Mouse (Mus musculus): ENCODE data around the gene Nkain2.
A peak's percentile ranks its signal among the peaks of the same experiment; 100 is the strongest.
"Not testable (repeated sequence)": the region's sequence is repeated elsewhere in the genome, so short reads cannot be mapped to it uniquely, and the experiment has no call there.

The Nkain2 gene

DNA sequence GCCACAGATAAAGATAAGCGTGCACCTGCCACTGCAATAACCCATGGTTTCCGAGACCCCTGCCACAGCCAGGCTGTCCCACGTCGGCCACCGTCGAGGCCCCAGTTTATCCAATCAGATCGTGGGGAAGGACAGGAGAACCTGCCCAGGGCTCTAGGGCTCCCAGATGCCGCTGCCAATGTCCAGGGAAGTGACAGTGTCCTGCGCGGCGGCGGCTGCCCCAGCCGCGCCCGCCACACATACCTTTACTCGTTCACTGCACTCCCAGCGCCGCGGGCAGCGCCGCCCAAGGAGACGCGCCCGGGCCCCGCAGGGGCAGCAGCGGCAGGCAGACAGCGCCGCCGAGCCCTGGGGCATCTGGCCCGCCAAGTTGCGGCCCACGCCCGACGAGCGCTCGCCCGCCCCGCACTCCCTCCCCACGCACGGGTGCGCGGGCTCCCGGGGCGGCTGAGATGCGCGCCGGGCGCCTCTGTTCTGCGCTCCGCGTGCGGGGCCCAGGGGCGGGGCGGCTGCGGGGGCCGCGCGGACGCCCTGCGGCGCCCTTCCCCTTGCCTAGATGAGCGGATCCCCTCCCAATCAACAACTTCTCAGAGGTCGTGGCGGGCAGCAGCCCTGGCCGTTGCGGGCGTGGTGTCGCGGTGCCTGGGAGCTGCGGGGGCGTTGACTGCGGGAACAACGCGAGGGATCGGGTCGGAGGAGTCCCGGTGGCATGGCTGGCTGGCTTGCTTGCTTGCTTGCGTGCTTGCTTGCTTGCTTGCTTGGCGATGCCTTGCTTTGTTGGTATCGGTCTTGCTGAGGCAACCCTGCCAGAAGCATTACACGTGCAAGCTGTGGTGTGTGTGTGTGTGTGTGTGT, at the start of gene Nkain2:
TSS of gene Nkain2 (minus strand) at position 811 of the 855 bp plus-strand sequence.
- peak; percentile 79 for DNase-seq (ENCODE audit: low read depth, low spot score)

GRCm38 (mm10) chr10:32939853-32940252, 49.6 kb upstream of the Nkain2 start:
- DNase-seq (ENCODE audit: low read depth, low spot score): no peak

GRCm38 (mm10) chr10:32895093-32895492, 4.8 kb upstream of the Nkain2 start:
- peak; percentile 21 for DNase-seq (ENCODE audit: low read depth, low spot score)

GRCm38 (mm10) chr10:32890507-32891131, 357 bp upstream of the Nkain2 start:
- DNase-seq (ENCODE audit: low read depth, low spot score): peak; percentile 60

DNA sequence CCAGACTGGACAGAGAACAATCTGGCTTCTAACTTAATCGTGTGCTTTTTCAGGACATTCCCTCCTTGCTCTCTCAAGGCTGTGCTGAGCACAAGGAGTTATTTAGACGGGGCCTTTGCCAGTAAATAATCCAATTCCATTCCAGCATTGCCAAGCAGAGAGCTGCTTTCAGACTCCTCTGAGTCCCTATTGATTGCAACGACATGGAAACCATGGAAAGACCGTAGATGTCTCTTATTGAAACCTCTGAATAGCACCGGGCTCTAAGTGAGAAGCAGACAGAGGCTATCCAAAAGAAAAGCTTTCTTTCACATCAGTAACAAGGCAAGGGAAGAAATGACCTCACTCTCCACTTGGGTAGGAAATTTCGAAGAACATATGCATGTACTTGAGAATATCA, 8.3 kb downstream of the Nkain2 start:
- DNase-seq (ENCODE audit: low read depth, low spot score): no peak

DNA sequence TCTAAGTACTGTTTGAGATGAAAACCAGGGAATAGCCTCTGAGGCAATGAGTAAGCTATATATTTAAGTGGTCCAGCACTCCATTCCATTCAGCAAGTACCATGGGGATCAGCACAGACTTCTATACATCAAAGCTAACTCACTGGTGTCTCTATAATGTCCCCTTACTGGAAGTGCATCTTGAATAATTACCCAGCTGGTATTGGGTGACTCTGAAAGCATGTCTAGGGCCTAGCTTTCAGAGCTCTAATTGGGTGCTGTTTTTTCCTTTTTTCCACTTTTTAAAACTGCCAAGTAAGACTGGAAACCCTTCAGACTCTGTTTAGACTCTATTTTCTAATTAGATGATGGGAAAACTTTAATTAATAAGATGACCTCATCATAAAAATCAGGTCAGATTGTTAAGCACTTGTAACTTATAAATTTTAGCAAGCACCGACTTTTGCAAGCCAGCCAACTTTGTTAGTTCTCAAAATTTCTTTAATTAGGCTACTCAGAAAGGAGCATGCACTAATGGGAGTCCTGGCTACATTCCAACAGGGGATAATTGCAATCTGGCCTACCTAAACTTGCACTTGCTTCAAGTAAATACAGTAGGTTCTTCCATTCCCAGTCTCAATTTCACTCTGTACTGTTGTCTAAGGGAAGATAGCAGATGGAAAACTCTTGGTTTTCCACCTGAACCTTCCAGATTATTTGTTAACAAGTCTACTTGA, 19.4 kb downstream of the Nkain2 start:
- no peak for DNase-seq (ENCODE audit: low read depth, low spot score)

GRCm38 (mm10) chr10:32869541-32869940, 20.7 kb downstream of the Nkain2 start:
- no peak for DNase-seq (ENCODE audit: low read depth, low spot score)

GRCm38 (mm10) chr10:32815210-32815883, 74.9 kb downstream of the Nkain2 start:
- DNase-seq (ENCODE audit: low read depth, low spot score): no peak

DNA sequence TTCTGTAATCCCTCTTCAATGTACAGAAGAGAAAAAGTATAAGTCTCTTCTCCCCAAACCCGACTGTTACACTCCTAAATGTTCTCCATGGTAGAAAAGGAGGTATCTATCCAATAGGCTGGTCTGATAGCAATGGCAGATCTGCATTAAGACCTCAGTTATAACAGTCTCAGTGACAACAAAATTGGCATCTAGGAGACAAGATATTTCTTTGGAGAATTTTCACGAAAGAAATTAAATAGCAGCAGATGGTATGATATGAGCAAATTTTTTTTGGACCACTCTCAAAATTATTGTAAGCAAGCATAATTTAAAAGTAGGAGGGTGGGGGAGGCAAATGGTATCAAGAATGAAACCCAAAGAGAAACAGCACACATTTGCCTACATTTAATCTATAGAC, 94.0 kb downstream of the Nkain2 start:
- no peak for DNase-seq (ENCODE audit: low read depth, low spot score)

- DNase-seq (ENCODE audit: low read depth, low spot score): no peak
Measured at GRCm38 (mm10) chr10:32790541-32790940, 99.7 kb downstream of the Nkain2 start.

GRCm38 (mm10) chr10:32782732-32783359, 107.4 kb downstream of the Nkain2 start:
- DNase-seq (ENCODE audit: low read depth, low spot score): peak; percentile 38

GRCm38 (mm10) chr10:32738989-32739388, 151.3 kb downstream of the Nkain2 start:
- no peak for DNase-seq (ENCODE audit: low read depth, low spot score)

- not testable (repeated sequence) for DNase-seq (ENCODE audit: low read depth, low spot score)
Measured at GRCm38 (mm10) chr10:32706579-32706978, 183.7 kb downstream of the Nkain2 start.

DNA sequence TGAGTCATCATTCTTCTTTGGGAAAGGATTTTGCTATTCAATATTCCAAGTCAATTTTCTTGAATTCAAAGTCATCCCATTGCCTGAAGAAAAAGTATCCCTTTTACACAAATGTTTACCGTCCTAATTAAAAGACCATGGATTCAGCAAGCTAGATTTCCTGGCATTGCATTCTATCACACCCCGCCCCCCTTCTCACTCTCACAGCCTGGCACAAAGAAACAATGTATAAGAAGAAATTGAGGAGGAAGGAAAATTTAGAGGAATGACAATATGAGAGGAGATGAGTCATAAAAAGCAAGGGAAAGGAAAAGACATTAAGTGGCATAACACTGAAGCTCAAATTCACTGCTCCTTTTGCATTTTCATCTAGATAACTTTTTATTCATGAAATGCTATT, 193.6 kb downstream of the Nkain2 start:
- no peak for DNase-seq (ENCODE audit: low read depth, low spot score)

GRCm38 (mm10) chr10:32684548-32684947, 205.7 kb downstream of the Nkain2 start:
- DNase-seq (ENCODE audit: low read depth, low spot score): no peak

DNA sequence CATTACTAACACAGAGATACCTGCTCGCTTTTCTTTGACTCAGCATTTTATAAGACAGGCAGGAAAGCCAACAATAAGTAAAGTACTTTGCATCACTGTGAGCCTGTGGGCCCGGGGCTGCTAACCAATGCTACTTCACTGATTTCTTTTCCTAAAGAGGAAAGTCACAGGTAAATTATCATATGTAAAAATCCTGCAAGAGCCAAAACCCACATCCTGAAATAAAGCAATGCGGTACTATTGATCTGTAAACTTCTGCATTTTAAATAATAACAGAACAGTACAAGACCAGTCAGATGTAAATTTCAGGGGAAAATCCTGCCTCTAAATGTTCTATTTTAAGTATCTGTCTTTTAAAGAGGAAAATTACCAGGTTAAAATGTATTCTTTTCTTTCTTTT, 250.0 kb downstream of the Nkain2 start:
- no peak for DNase-seq (ENCODE audit: low read depth, low spot score)

GRCm38 (mm10) chr10:32639173-32639572, 251.1 kb downstream of the Nkain2 start:
- DNase-seq (ENCODE audit: low read depth, low spot score): no peak

DNA sequence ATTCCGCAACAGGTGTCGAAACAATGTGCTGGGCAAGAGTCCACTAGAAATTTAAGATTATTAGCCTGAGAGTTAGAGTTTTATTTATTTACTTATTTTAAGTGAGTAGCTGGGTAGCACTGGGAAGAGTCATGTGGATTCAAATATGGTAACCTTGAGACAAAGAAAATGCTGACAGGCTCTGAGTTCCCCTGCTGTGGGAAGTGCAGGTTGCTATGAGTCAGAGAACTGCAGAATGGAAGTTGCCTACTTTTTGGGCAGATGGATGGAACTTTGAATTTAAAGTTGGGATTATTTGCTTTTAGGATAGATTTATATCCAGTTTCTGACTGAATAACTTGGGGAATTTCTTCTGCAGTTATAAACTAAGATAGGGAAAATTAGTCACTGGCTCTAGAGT, 259.2 kb downstream of the Nkain2 start:
- DNase-seq (ENCODE audit: low read depth, low spot score): no peak

- DNase-seq (ENCODE audit: low read depth, low spot score): no peak
Measured at GRCm38 (mm10) chr10:32604448-32604847, 285.8 kb downstream of the Nkain2 start.

DNA sequence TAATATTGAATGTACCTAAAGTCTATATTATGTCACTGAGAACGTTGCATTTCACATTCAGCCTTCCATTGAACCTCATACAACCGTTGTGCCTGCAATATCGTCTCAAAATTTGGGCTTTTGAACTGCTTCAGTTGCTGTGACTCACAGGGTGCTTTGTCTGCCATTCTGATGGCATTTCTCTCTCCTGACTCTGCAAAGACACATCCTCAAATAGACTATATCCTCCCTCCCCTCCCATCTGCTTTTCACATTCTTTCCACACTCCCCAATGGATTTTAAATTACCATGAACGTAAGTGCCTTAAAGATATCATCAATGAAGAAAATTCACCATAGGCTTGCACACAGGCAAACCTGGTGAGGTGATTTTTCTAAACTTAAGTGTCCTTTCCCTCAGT, 287.5 kb downstream of the Nkain2 start:
- DNase-seq (ENCODE audit: low read depth, low spot score): no peak

DNA sequence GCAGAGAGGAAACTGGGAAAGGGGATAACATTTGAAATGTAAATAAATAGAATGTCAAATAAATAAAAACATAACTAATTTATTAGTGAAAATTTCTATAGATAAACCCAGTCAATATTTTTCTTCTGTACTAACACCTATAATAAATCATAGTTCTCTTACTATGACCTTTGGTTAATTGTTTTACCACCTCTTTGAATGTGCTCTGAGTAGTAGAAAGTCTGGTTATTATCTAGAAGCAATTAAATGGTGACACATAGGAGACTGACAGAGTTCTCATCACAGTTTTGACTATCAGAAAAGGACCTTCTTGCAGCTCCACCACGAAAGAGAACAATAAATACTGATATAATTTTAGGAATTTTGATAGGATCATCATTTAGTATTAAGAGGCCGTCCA, 295.3 kb downstream of the Nkain2 start:
- DNase-seq (ENCODE audit: low read depth, low spot score): no peak

DNA sequence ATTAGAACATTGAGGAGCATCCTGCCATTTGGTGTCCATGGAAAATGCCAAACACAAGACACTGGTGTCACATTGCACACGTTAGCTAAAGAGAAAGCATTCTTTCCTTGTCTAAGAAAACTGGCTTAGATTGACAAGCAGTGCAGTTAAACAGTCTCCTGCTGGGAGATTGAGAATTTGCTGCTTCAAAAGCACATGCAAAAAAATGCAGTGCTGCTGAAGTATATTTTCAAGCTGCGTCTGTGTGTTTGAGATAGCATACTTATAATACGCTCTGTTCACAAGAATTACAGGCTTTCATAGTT, 313.0 kb downstream of the Nkain2 start:
- peak; percentile 5 for DNase-seq (ENCODE audit: low read depth, low spot score)

Measured in mesoderm, embryonic 11.5 days (tissue).